Mouse (Mus musculus): ENCODE measurements around the gene Dohh.

DNA sequence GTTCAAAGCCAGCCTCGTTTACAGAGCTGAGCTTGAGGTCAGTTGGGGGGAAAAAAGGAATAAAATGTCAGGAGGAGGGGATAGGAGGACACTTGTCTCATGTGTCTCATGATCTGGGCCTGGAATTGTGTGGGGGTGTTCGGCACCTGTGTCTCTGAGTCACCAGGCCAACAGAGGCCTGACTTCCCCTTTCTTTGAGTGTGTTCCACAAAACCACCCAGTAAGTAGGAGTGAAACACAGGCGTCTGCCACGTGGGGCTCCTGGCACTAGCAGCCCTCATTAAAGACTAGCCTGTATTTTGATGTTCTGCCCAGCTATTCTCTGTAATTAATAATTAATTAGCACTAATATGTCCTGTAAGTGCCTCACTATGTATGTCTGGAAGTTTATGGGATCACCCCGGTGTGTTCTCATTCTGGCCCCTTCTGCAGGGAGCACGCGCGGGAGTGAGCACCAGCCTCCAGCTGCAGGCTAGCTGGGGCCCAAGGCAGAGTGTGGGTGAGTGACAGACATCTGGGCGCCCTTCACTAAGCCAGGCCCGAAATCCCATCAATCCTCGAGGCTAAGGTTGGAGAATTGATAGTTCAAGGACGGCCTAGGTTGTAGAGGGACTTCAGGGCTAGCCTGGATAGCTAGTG is 27.8 kb upstream of the Dohh start:
- TF ChIP-seq POLR2A (IDR thresholded peaks at IDR 0.05; ENCODE audit: borderline replicate concordance, extremely low read depth, insufficient read depth, insufficient read length, poor library complexity, severe bottlenecking) (no peak), CTCF (IDR thresholded peaks at IDR 0.05; ENCODE audit: borderline replicate concordance, extremely low read depth, insufficient read depth, insufficient read length) (no peak)
